Mouse (Mus musculus): ENCODE data around the gene Syt1.

GRCm38 (mm10) chr10:108652066-108652465 lies 358.7 kb downstream of the Syt1 start:
- no peak for TF ChIP-seq GATA1 (IDR thresholded peaks at IDR 0.05; ENCODE audit: low read length)
- no peak for TF ChIP-seq TAL1 (IDR thresholded peaks at IDR 0.05; ENCODE audit: low read length)

Data from erythroblast, embryonic 14.5 days (primary cell).